Mouse (Mus musculus) G1E (cell line): ENCODE results near the gene Xbp1.
"Not testable (repeated sequence)": the region's sequence is repeated elsewhere in the genome, so short reads cannot be mapped to it uniquely, and the experiment has no call there.

ENCODE experiments used
- CTCF ChIP-seq: IDR thresholded peaks from 2 replicates; pipeline ENCODE4 v1.5.1; 2012; ENCODE audit warnings: low read depth, low read length, inconsistent platforms, mixed read lengths
- GATA1 ChIP-seq: IDR thresholded peaks from 2 replicates; pipeline ENCODE4 v1.6.1; 2012; ENCODE audit warnings: borderline replicate concordance, low read length, inconsistent platforms, mixed read lengths
- GATA2 ChIP-seq: IDR thresholded peaks from 2 replicates; pipeline ENCODE4 v1.6.1; 2012; ENCODE audit warnings: low read depth, low read length, inconsistent platforms, borderline replicate concordance
- POLR2AphosphoS5 ChIP-seq: IDR thresholded peaks from 2 replicates; pipeline ENCODE4 v1.6.1; 2012; ENCODE audit warnings: low read depth, low read length, inconsistent platforms; ENCODE audit not compliant: insufficient replicate concordance
- TAL1 ChIP-seq: conservative IDR thresholded peaks from 2 replicates; pipeline ENCODE4 v1.6.1; 2012; ENCODE audit warnings: low read depth, low read length, inconsistent platforms, mixed read lengths

DNA sequence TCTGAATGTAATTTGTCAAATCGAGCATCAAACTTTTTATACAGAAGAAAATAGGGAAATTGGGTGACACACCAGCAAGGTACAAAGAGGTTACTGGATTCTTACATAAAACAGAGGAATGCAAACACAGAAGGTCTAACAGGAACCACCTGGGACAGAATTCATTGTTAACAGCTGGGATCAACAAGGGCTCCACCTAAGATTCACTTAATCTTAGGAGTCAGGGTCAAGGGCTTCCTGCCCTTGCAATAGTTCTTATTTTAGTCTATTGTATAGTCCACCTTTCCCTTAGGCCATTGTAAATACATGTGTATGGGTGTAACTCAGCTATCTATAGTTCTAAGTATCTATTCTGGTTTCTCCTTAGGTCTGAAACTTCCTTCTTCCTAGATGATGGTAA, 24.2 kb downstream of the Xbp1 start:
- not testable (repeated sequence) for TF ChIP-seq CTCF, POLR2AphosphoS5, GATA1, TAL1, GATA2
